Mouse (Mus musculus) kidney, postnatal 10 days (tissue): ENCODE measurements at regions not wholly inside any gene's neighbourhood (a gene's known extent, or its start where the extent isn't known, plus 50 kb on each side); places are given as distances from the start of the nearest gene placed in this dataset.

ENCODE experiments used
- DNase-seq: peaks from one replicate; pipeline ENCODE4 v3.0.0; 2021; ENCODE audit warnings: mixed read lengths

DNA sequence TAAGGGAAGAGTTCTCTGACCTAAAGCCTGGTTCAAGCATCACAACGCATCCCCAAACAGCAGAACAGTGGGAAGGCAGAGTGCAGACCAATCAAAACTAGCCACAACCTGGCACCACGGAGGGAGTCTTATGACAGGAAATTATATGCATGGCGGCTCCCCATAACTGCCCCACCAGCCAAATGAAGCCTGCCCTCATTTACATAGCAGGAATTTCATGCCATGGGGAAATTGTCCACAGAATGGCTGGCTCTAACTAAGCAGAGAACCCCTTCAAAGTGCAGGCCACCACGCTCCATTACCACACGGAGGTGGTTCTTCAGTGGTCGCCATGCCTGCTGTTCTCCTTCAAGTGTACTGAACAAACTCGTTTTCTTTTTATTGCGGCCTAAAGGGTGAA is 126.3 kb upstream of the Zc3h12c start:
- peak; percentile 29 for DNase-seq

DNA sequence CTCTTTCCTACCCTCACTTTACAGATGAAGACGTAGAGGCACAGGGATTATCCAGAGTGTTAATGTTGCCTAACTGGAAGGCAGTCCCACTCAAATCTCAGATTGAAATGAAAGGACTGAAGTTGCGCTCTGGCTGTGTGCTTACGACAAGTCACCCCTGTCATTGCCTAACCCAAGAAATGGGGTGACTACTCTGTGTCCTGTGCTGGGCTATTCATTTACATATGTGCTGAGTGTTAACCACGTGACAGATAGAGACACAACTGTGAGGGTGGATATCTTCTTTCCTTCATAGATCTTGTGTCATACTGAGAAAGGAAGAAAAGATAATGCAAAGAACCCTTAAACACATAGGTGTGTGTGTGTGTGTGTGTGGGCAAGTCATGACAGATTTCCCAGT is 120.7 kb upstream of the Zc3h12c start:
- no peak for DNase-seq

DNA sequence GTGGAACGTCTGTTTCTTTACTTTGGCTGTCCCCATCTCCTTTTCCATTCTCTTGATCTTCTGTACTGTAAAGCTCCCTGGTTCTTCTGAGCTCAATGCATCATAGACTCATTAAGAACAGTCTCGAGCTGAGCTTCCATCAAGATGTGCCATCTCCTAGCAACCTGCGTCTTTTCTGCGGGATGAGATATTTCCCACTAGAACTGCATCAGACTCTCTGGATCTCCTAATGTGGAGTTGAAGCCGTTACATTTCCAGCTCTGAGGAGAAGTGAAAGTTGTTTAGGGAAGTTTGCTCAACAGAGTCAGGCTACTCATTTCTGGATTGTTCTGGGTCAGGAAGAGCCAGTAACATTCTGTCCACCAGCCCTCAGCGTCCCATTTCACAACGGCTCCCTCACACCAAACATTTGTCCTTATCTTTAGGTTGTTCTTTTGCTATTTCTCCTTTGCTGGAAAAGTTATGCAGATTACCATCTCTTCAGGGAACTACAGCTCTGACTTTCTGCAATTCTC is 119.4 kb upstream of the Zc3h12c start:
- no peak for DNase-seq

DNA sequence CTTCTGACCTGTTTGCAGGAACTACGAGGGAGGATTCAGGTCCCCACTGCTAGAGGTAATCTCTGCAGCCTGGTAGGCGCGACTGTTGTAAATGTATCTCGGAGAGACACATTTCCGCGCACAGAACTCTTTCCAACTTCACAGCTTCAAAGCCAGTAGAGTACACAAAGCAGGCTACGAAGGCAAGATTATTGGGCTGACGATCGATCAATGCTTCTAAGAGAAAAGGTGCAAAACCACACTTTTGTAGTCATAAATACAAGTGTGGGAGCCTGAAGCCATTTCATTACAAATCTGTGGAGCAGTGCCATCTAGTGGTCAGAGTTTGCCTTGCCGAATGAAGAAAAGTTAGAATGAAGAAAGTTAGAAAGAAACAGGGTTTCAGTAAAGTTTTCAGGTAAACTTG is 118.9 kb upstream of the Zc3h12c start:
- DNase-seq: peak; percentile 79

DNA sequence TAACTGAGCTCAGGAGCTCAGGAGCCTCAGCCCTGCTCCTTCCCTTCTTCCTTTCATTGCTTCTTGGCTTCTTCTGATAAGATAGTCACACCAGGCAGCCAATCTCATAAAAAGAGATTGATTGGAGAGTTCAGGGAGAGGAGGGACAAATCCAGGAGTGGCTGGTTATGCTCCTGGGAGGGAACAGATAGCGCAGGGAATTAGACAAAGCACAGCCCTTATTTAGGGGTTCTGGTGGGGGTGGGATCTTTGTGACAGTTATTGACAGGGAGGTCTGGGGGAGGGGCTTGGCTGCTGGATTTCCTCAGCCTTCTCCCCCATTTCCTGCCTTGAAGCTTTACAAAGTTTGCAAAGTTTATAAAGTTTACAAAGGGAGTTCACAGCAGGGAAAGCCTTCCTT is 117.7 kb upstream of the Zc3h12c start:
- no peak for DNase-seq

DNA sequence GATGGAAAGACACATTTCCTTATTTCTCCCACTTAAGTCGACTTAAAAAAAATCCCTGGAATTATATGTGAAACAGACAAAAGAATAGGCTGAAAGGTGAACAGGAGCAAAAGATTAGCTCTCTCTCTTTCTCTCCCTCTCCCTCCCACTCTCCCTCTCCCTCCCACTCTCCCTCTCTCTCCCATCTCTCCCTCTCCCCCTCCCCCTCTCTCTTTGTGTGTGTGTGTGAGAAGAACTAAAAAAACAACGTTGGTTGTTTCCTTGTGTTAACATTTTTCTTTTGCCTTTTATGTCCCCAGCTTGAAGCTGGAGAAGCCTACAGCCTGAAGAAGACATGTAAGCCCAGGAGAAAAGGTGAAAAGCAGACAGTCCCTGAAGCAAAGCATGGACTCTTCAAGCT is 115.2 kb upstream of the Zc3h12c start:
- no peak for DNase-seq

DNA sequence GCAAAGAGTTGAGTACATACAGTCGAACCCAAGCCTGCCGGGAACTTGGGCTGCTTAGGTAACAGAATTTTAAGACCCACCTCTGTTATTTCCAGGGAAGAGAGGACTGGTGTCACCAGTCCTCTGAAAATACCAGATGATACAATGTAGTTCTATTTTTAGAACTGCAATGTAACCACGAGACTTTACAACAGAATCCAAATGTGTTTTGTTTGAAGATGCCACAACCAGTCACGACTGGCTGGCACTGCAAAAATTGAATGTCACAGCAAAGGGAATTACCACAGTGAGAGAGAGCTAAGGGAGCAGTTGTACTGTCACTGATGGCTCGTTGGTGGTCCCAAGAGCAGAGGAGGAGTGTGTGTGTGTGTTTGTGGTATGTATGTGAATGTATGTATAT is 112.6 kb upstream of the Zc3h12c start:
- DNase-seq: no peak

DNA sequence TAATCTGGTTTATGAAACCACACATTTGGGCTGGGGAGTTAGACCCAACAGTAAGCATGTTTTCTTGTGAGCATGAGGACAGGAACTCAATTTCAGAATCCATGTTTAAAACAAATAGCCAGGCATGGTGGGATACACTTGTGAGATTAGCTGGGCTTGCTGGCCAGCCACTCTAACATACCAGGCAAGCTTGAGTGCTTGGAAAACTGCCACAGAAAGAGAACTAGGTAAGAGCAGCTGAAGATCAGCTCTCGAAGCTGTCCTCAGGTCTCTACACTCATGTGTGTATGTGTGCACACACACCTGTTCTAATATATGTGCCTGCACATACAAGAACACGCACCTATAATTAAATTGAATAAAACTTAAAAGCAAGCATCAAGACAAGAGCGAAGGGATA is 112.2 kb upstream of the Zc3h12c start:
- DNase-seq: no peak

DNA sequence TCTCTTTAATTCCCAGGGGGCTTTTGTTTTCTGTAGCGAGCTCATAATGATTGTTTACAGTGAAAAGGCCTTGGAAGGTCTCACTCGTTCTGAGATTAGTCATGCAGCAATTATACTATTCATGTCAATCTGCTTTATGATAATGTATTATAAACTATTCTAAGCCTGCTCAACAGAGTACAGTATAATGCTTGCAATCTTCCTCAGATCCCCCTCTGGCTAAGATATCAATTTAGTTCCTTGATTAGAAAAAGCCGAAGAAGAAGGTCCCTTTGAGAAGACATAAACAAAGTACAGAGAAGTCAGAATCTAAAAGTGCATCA is 110.3 kb upstream of the Zc3h12c start:
- no peak for DNase-seq

DNA sequence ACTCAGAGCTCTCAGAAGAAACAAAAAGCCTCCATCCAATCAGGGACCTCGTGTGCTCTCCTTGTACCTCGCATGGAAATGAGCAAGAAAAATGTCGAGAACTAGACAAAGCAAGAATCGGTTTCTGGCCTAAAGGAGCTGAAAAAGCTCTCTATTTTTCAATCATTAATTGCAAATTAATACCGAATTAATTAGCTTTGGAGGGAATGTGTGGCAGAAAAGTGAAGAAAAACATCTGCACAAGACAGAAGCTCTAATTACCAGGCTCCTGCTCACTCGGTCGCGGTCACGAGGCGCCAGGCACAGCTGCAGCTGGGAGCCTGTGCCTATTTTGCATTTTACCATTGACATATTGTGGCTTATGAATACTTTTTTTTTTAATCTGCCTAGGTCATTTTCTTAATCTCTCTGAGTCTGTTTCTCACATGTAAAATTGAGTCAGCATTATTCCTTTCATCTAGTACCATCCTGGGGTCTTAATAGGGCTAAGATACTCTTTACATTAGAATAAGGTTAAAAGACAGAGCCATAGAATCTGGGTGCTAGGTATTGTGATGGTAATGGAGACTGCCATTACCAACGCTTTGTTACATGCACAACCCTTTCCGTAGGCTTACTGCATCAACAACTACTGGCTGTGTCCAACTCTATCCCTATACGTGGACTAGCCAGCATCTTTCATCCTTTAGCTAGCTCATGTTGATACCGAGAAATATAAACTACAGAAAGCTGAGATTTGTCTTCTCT is 109.8 kb upstream of the Zc3h12c start:
- DNase-seq: no peak

DNA sequence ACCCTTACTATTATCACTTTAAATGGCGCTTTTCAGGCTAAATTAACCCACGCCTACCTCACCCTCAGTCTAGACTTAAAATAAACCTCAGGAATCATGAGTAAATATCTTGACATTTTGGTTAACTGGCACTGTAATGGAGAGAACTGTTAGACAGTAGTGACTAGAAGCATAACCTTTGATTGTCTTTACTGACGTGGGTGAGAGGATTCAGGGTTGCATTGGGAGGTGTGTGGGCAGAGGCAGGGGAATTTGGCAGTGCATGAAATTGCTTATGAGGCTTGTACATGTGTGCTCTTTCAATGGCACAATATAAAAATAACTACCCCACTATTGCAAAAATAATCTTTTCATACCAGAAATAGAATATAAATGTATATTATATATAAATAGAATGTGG is 105.6 kb upstream of the Zc3h12c start:
- DNase-seq: no peak

DNA sequence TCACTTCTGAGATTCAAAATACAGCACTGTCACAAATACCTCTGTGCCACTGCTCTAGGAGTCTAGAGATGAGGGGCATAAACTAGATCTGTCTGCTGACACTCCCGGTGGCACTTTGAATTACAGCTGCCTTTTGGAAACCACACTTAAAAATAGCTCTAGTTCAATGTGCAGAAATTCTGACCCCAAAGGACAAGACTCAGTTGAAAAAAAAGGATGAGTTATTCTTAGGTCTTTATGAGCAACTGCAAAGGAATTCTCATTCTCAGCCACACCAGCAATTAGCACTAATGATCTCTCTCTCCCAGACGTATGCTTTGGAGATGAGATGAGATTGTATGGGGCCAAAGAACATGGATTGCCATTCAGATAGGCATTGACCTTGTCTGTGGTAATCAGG is 104.3 kb upstream of the Zc3h12c start:
- DNase-seq: no peak

DNA sequence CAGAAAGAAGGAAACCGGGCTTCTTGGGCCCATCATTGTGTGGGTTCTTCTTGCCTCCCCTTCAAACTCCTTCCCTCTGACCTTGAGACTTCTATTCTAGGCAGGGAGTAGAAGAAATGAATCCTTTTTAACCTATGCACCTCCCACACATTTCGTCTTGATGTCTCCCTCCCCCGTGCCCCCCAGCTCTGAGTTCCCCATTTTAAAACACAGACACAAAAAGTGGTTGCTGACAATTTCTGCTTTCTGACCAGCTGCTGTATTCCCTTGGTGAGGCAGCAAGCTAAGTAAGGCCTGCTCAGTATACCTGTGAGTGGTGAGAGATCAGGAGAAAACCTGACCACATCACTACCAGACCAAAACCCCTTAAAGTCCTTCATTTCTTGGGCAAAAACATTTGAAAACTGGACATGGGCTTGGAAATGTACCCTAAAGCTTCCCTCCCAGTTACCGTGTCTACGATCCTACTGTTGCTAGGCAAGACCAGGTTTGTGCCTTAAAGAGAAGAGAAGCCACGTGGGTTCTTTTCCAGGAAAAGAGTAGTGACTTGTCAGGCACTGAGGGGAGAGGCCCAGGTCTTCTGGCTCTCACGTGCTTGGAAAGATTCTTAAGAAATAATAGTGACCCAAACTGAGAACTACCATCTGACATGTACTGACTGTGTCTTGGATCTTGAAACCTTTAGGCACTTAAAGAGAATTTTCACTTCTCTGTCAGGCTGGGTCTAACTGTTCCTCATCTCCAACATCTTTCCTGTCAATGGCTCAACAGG is 103.2 kb upstream of the Zc3h12c start:
- DNase-seq: no peak

DNA sequence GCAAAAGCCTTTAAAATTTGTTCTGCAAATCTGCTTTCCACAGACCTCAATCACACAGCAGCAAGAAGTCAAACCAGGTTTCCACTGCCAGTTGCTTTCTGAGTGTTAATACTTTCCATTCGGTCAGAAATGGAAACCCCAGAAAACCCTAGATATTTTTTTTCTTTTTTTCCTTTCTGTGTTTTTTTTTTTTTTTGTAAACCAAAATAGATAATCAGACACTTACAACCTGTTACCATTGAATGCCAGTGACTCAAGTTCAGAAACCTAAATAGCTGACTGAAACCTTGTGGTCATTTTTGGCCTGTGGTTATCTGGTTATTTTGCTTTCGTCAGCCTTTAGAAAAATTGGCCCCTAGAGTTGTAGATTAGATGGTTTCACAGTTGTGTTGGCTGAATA is 93.2 kb upstream of the Zc3h12c start:
- no peak for DNase-seq

DNA sequence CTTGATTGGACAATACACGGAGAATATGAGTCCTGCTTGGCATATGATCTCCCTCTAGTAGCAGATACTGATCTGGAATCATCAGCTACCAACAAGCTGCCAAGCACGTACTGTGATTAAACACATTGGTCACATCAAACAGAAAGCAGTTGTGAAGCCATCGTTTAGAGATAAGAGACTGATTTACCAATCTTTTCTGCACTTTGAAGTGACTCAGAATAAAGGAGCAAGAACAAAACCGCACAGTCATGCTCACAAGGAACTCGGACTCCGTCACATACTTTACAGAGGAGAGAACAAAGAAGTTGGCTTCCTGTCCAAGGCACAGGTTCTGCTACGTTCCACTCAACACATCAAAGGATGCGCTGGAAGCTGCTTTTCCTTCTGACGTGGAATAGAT is 91.1 kb upstream of the Zc3h12c start:
- DNase-seq: no peak

DNA sequence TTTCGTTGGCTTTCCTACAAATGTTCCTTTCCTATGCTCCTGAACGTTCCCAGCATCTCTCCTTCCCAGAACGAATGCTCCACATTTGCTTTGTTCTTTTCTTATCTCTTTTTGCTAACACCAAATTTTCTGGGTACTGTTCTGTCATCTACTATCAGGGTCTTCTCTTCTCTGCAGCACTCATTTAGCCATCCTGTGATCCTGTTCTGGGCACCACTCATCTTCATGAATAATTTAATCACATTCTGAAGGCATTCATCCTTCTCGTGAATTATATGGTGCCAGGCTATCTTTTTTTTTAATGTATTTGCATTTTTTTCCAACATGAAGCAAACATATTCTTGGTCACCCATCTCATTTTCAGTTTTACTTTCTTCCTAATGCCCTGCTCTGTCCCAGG is 87.3 kb upstream of the Zc3h12c start:
- no peak for DNase-seq

DNA sequence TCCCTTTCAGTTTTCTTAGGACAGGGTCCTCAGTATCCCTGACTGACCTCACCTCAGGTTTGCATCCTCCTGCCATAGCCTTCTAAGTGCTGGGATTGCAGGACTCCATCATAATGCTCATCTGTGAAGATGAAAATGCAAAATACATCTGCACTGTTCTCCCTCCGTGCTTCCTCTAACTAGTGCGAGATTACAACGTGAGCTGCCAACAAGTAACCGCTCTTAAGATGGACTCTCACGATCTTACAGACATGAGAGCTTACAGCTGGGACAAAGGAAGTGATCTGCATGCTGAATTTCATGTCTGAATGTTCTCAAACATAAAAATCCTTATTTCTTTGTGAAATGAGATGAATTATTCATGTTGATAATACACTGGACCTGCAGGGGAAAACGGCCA is 86.1 kb upstream of the Zc3h12c start:
- DNase-seq: no peak

DNA sequence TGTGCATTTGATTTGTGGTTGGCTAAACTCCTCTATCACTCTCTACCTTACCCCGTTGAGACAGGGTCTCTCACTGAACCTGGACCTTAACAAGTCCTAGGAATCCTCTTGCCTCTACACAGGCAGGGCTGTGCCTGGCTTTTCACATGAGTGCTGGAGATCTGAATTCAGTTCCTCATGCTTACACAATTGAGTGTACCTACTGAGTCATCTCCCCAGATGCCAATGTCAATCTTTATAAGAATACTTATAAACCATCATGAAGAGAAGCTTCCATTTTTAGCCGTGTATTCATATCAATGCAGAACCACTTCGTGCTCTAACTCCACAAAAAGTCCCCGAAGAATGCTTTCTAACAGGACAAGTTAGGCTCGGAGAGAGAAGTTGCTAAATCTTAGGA is 83.1 kb upstream of the Zc3h12c start:
- no peak for DNase-seq

DNA sequence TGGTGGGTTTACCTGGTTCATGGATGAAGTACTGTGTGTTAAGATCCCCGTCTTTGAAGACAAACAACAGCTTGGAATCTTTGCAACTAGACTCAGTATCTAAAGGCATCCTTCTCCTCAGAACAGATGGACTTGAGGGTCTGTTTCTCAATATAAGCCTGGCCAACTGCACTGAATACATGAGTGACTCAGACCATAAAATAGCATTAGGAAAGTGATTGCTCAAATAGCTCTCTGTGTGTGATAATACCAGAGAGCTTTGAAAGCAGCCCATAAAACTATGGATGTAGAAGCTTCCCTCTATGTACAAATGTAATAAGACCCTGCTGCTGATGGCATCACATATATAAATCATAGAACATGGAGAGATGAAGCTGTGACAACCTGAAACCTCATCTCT is 78.3 kb upstream of the Zc3h12c start:
- no peak for DNase-seq

DNA sequence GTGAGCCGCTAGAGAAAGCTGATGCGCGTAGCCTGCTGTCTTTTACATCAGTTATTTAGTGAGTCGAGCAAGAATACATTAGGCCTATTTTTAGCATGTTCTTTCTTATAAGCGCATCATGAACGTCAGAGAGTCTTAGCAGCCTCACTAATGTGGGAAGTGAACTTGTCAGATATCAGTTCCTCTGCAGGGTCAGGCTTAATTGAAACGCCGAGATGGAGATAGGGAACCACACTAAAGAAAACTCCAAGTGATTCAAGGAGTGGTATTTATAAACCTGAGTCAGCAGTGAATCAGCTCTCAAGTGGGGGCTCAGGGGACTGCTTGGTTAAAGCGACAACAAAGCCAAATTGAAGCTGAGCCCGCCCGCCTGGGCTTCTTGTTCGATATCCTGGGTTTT is 75.7 kb upstream of the Zc3h12c start:
- DNase-seq: no peak

DNA sequence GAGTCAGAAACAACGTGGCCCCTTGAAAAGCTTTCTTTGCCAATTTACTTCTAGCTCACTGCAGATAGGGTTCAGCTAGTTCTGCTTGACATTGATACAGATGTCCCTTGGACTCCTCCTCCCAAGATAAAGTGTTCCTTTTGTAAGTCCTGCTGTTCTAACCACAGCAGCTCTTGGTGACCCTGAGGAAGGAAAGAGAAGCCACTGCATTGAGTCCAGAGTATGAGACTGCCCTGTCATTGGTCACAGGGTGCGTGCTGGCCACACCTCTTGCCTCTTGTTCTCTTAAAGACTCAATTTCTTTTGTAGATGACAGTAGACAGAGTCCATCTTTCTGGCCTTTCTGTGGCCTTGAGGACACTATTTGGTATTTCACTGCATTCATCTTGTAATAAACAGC is 74.7 kb upstream of the Zc3h12c start:
- no peak for DNase-seq

DNA sequence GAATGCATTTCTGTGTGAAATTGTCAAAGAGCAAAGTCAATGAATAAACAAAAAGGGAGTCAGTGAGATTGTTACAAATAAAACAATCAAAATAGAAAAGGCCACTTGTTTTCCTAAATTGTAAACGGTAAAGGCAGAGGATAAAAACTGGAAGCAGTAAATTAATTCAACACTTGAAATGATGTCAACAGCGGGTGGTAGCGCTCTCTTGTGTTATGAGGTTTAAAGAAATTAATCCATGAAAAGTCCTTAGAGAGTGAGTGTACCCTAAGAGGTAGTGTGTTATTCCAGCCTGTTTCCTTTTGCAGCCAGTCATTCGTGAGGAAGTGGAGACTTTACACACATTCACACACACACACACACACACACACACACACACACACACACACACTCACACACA is 73.2 kb upstream of the Zc3h12c start:
- DNase-seq: no peak

DNA sequence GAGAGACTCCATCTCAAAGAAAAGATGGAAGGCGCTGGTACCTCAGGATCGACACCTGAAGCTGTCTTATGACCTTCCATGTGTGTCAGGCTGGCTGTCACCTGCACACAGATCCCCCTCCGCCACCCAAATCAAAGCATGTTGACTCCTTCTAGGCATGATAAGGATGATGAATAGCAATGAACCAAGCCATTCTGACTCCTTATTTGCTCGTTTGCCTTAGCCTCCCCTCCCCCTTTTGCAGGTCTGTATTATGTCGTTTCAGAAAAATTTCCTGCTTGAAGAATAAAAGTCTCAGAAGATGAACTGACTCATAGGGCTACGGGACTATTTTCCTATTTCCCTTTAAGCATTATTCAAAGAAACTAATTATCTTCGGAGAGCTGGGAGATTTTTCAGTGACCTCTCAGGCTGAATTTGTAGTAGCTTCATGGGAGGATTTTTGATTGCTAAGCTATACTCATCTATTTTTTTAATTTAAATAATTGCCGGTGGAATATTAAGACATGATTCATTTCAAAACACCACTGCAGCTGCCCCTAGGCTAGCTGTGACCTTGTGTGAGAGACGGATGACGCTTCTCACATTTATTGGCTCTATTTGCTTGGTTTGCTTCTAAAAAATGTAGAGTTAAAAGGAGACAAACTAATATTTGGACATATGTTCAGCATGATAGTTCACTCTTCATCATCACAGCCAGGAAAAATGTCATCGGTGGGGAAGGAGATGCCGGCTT is 72.4 kb upstream of the Zc3h12c start:
- DNase-seq: no peak

DNA sequence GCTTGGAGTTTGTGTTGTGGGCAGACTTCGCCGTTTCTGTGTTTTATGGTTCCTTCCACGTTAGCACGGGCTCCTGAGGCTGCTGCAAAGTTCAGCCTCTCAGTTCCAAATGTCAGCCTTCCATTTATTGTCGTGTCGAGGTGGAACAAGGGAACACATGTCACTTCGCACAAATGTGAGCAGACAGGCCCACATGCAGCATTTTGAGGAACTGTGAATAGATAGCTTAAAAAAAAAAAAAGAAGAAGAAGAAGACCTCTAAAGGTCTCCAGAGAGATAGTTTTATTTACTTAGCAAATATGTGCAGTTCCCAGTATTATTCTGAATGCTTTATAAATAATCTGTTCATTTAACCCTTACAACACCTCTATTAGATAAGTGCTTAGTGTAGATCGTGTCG is 66.4 kb upstream of the Zc3h12c start:
- no peak for DNase-seq
